Mouse (Mus musculus): ENCODE results near the gene Lrp1. TPM values are rescaled to one million over a fixed set of nuclear protein-coding genes. Genes with fewer than 3 reads are reported as not detected.
A peak's percentile ranks its signal among the peaks of the same experiment; 100 is the strongest.

Lrp1 gene
- polyA plus RNA-seq, 1 experiment from 2014 or later = 117 TPM

DNA sequence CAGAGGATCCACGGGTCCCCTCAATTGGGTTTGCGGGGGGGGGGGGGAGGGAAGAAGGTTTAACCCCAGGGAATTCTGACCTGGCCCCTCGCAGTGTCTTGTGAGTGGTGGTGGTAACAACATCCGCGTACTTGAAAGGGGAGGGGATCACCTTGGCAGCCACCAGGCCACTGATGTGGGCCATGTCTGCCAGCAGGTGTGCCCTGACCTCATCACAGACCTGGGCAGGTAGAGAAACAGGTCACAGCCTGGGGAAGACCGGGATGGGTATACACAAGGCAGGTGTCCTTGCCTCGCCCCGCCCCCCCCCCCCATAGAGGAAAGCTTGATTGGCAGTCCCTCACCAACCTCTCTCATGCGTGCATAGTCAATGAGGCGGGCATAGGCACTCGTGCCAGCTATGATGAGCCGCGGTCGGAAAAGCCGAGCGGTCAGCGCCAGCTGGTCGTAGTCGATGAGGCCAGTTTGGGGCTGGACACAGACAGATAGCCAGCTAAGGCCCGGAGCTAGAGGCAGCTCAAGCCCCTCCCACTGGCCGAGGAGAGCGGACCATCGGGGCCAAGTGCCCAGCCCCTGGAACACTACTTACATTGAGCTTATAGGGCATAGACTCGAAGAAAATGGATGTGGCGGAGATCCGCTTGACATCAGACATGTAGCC lies 101.8 kb downstream of the Lrp1 start:
- Histone ChIP-seq H3K27ac (no peak overlapping the region), H3K36me3 (replicated peaks) (no peaks in the 10 kb centered on the region), H3K27me3 (replicated peaks) (peaks cover 16% of the 10 kb centered on the region; the same call in 1 of the 2 replicates), H3K4me1 (peaks cover 48% of the 10 kb centered on the region), H3K9ac (no peak overlapping the region), H3K9me3 (no peaks in the 10 kb centered on the region), H3K4me3 (no peak overlapping the region), H3K4me2 (no peak overlapping the region)
- WGBS = 93% methylated on average over 26 of the region's 26 CpGs
- ATAC-seq (replicated peaks) = no peak

DNA sequence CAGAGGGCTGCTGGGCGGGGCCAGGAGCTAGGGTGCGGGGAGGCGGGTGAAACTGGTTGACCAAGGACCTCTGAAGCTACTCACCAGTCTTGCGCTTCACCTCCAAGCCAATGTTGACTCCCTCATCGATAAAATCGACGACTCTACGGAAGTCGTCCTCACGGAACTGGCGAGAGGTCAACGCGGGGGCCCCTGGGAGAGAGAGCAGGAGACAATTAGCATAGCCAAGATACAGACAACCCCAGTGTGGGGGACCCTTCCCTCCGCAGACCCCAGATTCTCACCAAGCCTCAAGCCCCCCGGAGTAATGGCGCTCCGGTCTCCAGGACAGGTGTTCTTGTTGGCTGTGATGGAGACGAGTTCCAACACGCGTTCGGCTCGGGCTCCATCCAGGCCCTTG lies 103.0 kb downstream of the Lrp1 start:
- Histone ChIP-seq H3K27me3 (replicated peaks) (peaks cover 16% of the 10 kb centered on the region; the same call in 1 of the 2 replicates), H3K9me3 (no peaks in the 10 kb centered on the region), H3K4me1 (peaks cover 61% of the 10 kb centered on the region), H3K4me3 (no peak overlapping the region), H3K36me3 (replicated peaks) (no peaks in the 10 kb centered on the region), H3K9ac (no peak overlapping the region), H3K4me2 (no peak overlapping the region), H3K27ac (no peak overlapping the region)
- no peak for ATAC-seq (replicated peaks)
- WGBS = 94% methylated on average over 22 of the region's 22 CpGs

DNA sequence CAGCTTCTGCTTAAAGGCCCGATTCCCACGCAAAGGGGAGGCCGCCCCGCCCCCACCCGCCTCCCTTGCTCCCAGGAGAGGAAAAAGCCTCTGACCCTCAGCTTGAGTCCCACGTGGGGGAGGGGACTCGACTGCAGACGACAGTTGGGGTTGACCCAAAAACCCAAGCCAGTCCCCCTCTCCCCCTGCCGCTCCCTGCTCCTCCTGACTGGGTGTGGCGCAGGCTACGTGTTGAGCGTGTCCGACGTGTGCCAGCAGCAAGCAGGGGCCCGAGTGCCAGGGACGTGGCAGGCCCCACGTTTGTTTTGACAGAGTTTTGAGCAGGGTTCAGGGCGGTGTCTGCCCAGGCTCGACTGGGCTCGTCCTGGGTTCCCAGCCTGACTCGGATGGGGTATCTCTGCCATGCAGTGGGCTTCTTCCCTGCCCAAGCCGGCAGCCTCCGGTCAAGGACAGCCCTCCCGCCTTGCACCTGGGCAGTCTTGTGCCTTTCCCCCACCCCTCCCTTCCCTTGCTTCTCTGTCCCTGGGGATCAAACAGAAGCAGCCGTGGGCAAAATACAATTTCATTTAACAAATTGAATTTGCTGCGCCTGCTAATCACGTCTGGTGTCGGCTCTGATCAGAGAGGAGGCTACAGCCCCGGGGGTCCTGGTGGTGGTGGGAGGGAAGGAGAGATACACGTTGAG lies 104.2 kb downstream of the Lrp1 start:
- 7% methylated on average over 30 of the region's 30 CpGs for WGBS
- no peak overlapping the region for H3K4me3 ChIP-seq
- peaks cover 16% of the 10 kb centered on the region; the same call in 1 of the 2 replicates for H3K27me3 ChIP-seq (replicated peaks)
- no peaks in the 10 kb centered on the region for H3K36me3 ChIP-seq (replicated peaks)
- H3K9ac ChIP-seq = peak overlapping the region; percentile 6; the same call in 1 of the 2 replicates
- peaks cover 69% of the 10 kb centered on the region for H3K4me1 ChIP-seq
- no peak for ATAC-seq (replicated peaks)
- H3K9me3 ChIP-seq = no peaks in the 10 kb centered on the region
- peak overlapping the region; percentile 15; the same call in 1 of the 2 replicates for H3K4me2 ChIP-seq
- no peak overlapping the region for H3K27ac ChIP-seq

GRCm38 (mm10) chr10:127515983-127516459 lies 104.9 kb downstream of the Lrp1 start:
- Histone ChIP-seq H3K9ac (no peak overlapping the region), H3K4me3 (no peak overlapping the region), H3K27me3 (replicated peaks) (peaks cover 16% of the 10 kb centered on the region; the same call in 1 of the 2 replicates), H3K4me1 (peaks cover 68% of the 10 kb centered on the region), H3K4me2 (peak overlapping the region; percentile 15; the same call in 1 of the 2 replicates), H3K9me3 (no peaks in the 10 kb centered on the region), H3K27ac (no peak overlapping the region), H3K36me3 (replicated peaks) (no peaks in the 10 kb centered on the region)
- no peak for ATAC-seq (replicated peaks)
- 22% methylated on average over 8 of the region's 8 CpGs for WGBS

- Histone ChIP-seq H3K9me3 (no peaks in the 10 kb centered on the region), H3K27ac (no peak overlapping the region), H3K27me3 (replicated peaks) (peaks cover 16% of the 10 kb centered on the region; the same call in 1 of the 2 replicates), H3K4me2 (no peak overlapping the region), H3K36me3 (replicated peaks) (no peaks in the 10 kb centered on the region), H3K4me3 (no peak overlapping the region), H3K4me1 (peaks cover 68% of the 10 kb centered on the region), H3K9ac (no peak overlapping the region)
- 26% methylated on average over 9 of the region's 9 CpGs for WGBS
- ATAC-seq (replicated peaks) = no peak
These were observed 105.5 kb downstream of the Lrp1 start for GRCm38 (mm10) chr10:127515271-127515982.

DNA sequence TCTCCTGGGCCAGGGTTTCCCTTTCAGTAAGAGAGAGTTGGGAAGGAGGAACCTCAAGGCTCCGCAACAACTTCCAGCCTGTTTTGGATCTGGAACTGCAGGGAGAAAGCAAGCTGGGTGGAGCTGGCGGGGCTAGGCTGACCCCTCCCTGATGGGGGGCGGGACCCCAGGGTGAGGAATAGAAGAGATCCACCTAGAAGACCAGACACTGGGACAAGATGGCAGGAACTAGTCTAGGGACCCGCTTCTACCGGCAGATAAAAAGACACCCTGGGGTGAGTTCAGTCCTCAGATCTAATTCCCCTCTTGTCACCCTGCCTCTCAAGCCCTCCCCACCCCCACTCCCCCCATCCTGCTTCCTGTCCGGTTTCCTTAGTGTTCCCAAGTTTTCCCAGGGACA lies 106.2 kb downstream of the Lrp1 start, which contains the start of gene Ndufa4l2:
Gene Ndufa4l2, plus strand, starts transcription at position 204 of the 400 bp plus-strand sequence.
- Histone ChIP-seq H3K27me3 (replicated peaks) (peaks cover 16% of the 10 kb centered on the region; the same call in 1 of the 2 replicates), H3K27ac (peak within 1 kb of the TSS; percentile 97), H3K36me3 (replicated peaks) (no peaks in the 10 kb centered on the region), H3K9me3 (no peaks in the 10 kb centered on the region), H3K4me3 (0 out of 2 replicates have a peak within 1 kb of the TSS, but pooled peaks have one; percentile 45), H3K4me2 (peak within 1 kb of the TSS; percentile 93), H3K4me1 (peaks cover 72% of the 10 kb centered on the region), H3K9ac (0 out of 2 replicates have a peak within 1 kb of the TSS, but pooled peaks have one; percentile 7)
- WGBS = 17% methylated on average over 6 of the region's 6 CpGs
- no peak for ATAC-seq (replicated peaks)

- Histone ChIP-seq H3K27me3 (replicated peaks) (peaks cover 16% of the 10 kb centered on the region; the same call in 1 of the 2 replicates), H3K36me3 (replicated peaks) (no peaks in the 10 kb centered on the region), H3K9ac (no peak overlapping the region), H3K9me3 (no peaks in the 10 kb centered on the region), H3K27ac (peak overlapping the region; percentile 97), H3K4me1 (peaks cover 77% of the 10 kb centered on the region), H3K4me2 (peak overlapping the region; percentile 93; the same call in 1 of the 2 replicates), H3K4me3 (no peak overlapping the region)
- 10% methylated on average over 13 of the region's 13 CpGs for WGBS
- no peak for ATAC-seq (replicated peaks)
These were observed 106.7 kb downstream of the Lrp1 start for GRCm38 (mm10) chr10:127514111-127514698.

- peak overlapping the region; percentile 45; the same call in 1 of the 2 replicates for H3K4me3 ChIP-seq
- ATAC-seq (replicated peaks) = no peak
- H3K27me3 ChIP-seq (replicated peaks) = peaks cover 16% of the 10 kb centered on the region; the same call in 1 of the 2 replicates
- H3K4me1 ChIP-seq = peaks cover 83% of the 10 kb centered on the region
- no peaks in the 10 kb centered on the region for H3K9me3 ChIP-seq
- H3K27ac ChIP-seq = peak overlapping the region; percentile 97
- H3K9ac ChIP-seq = peak overlapping the region; percentile 7; the same call in 1 of the 2 replicates
- H3K4me2 ChIP-seq = peak overlapping the region; percentile 93
- 1% methylated on average over 16 of the region's 16 CpGs for WGBS
- no peaks in the 10 kb centered on the region for H3K36me3 ChIP-seq (replicated peaks)
These were observed 107.4 kb downstream of the Lrp1 start for GRCm38 (mm10) chr10:127513501-127514091.

GRCm38 (mm10) chr10:127512813-127513212 lies 108.1 kb downstream of the Lrp1 start:
- peak overlapping the region; percentile 45 for H3K4me3 ChIP-seq
- peak; percentile 29 for ATAC-seq (replicated peaks)
- peak overlapping the region; percentile 97 for H3K27ac ChIP-seq
- H3K9me3 ChIP-seq = no peaks in the 10 kb centered on the region
- peaks cover 16% of the 10 kb centered on the region; the same call in 1 of the 2 replicates for H3K27me3 ChIP-seq (replicated peaks)
- WGBS = under 1% methylated on average over 27 of the region's 27 CpGs
- peak overlapping the region; percentile 69; the same call in 1 of the 2 replicates for H3K9ac ChIP-seq
- peaks cover 91% of the 10 kb centered on the region for H3K4me1 ChIP-seq
- no peaks in the 10 kb centered on the region for H3K36me3 ChIP-seq (replicated peaks)
- H3K4me2 ChIP-seq = peak overlapping the region; percentile 93

- H3K27me3 ChIP-seq (replicated peaks) = peaks cover 13% of the 10 kb centered on the region; the same call in 1 of the 2 replicates
- peak overlapping the region; percentile 93 for H3K4me2 ChIP-seq
- no peaks in the 10 kb centered on the region for H3K36me3 ChIP-seq (replicated peaks)
- peak overlapping the region; percentile 69 for H3K9ac ChIP-seq
- peak overlapping the region; percentile 97 for H3K27ac ChIP-seq
- 2% methylated on average over 7 of the region's 7 CpGs for WGBS
- peak overlapping the region; percentile 45 for H3K4me3 ChIP-seq
- ATAC-seq (replicated peaks) = peak; percentile 0; the same call in 1 of the 2 replicates
- peaks cover 91% of the 10 kb centered on the region for H3K4me1 ChIP-seq
- no peaks in the 10 kb centered on the region for H3K9me3 ChIP-seq
These were observed 108.7 kb downstream of the Lrp1 start for GRCm38 (mm10) chr10:127512307-127512666.

- under 1% methylated on average over 43 of the region's 46 CpGs for WGBS
- Histone ChIP-seq H3K36me3 (replicated peaks) (no peaks in the 10 kb centered on the region), H3K9ac (peak overlapping the region; percentile 69), H3K4me3 (peak overlapping the region; percentile 45), H3K9me3 (no peaks in the 10 kb centered on the region), H3K4me1 (peaks cover 86% of the 10 kb centered on the region), H3K27ac (peak overlapping the region; percentile 97), H3K4me2 (peak overlapping the region; percentile 93), H3K27me3 (replicated peaks) (peaks cover 15% of the 10 kb centered on the region; the same call in 1 of the 2 replicates)
- peak; percentile 26 for ATAC-seq (replicated peaks)
These were observed 109.2 kb downstream of the Lrp1 start for GRCm38 (mm10) chr10:127511634-127512306.
